Mouse (Mus musculus): ENCODE measurements around the gene Entpd8. TPM values are rescaled to one million over a fixed set of nuclear protein-coding genes. Genes with fewer than 3 reads are reported as not detected.
A peak's percentile ranks its signal among the peaks of the same experiment; 100 is the strongest.

The Entpd8 gene
- polyA plus RNA-seq (2015; fragmentation: Nextera tagmentation; extraction: Ambion mirVana), result not detected in 2 replicates

DNA sequence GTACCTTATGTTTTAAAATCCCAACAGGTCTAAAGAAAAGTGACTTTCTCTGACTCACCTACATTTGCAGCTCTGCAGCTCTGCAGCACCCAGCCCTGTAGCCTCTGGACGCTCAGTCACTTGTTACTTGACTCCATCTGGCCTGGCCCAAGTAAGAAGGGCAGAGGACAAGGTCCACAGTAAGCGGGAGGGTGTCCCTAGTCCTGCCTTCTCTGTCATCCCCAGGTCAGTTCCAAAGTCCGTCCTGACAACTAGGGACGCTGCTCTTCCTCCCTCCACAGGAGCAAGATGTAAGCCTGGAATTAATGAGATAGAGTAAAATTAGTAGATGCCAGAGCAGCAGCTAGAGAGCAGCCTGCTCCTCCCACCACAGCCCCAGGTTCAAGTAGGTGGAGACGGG is at the start of gene Entpd8:
Gene Entpd8 (plus strand): TSS at position 229 of the 400 bp plus-strand sequence.
- Histone ChIP-seq H3K4me2 (ENCODE audit: low read length) (no peak within 1 kb of the TSS), H3K9me3 (replicated peaks; ENCODE audit: control insufficient read depth, low read length, poor library complexity, severe bottlenecking) (no peaks in the 10 kb centered on the region), H3K27me3 (ENCODE audit: control insufficient read depth, insufficient read depth, low read depth, low read length) (no peaks in the 10 kb centered on the region), H3K36me3 (ENCODE audit: control insufficient read depth, insufficient read depth, low read length) (no peaks in the 10 kb centered on the region), H3K4me1 (ENCODE audit: control insufficient read depth, insufficient read depth, low read length) (no peaks in the 10 kb centered on the region), H3K4me3 (ENCODE audit: low read depth, low read length) (no peak within 1 kb of the TSS), H3K9ac (ENCODE audit: low read depth, low read length) (no peak within 1 kb of the TSS), H3K27ac (ENCODE audit: low read length) (no peak within 1 kb of the TSS)
- no peak for ATAC-seq
- WGBS, result 59% methylated on average over 5 of the region's 5 CpGs

DNA sequence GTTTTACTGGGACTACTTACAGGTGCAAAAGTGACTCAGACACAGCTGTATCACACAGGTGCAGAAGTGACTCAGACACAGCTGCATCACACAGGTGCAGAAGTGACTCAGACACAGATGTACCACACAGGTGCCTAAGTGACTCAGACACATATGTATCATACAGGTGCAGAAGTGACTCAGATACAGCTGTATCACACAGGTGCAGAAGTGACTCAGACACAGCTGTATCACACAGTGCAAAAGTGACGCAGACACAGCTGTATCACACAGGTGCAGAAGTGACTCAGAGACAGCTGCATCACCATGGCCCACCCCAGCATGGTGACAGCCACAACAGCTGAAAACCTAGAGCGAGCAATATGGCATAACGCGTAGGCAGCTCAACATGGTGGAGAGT is 45.1 kb upstream of the Entpd8 start:
- no peaks in the 10 kb centered on the region for H3K4me1 ChIP-seq (ENCODE audit: control insufficient read depth, insufficient read depth, low read length)
- ATAC-seq, result no peak
- no peaks in the 10 kb centered on the region for H3K36me3 ChIP-seq (ENCODE audit: control insufficient read depth, insufficient read depth, low read length)
- no peak overlapping the region for H3K4me2 ChIP-seq (ENCODE audit: low read length)
- no peaks in the 10 kb centered on the region for H3K27me3 ChIP-seq (ENCODE audit: control insufficient read depth, insufficient read depth, low read depth, low read length)
- H3K9ac ChIP-seq (ENCODE audit: low read depth, low read length), result no peak overlapping the region
- H3K27ac ChIP-seq (ENCODE audit: low read length), result no peak overlapping the region
- 96% methylated on average over 4 of the region's 4 CpGs for WGBS
- no peak overlapping the region for H3K4me3 ChIP-seq (ENCODE audit: low read depth, low read length)
- no peaks in the 10 kb centered on the region for H3K9me3 ChIP-seq (replicated peaks; ENCODE audit: control insufficient read depth, low read length, poor library complexity, severe bottlenecking)

GRCm38 (mm10) chr2:25040089-25040488 is 40.0 kb upstream of the Entpd8 start:
- Histone ChIP-seq H3K4me1 (ENCODE audit: control insufficient read depth, insufficient read depth, low read length) (no peaks in the 10 kb centered on the region), H3K4me3 (ENCODE audit: low read depth, low read length) (no peak overlapping the region), H3K9me3 (replicated peaks; ENCODE audit: control insufficient read depth, low read length, poor library complexity, severe bottlenecking) (no peaks in the 10 kb centered on the region), H3K27ac (ENCODE audit: low read length) (no peak overlapping the region), H3K4me2 (ENCODE audit: low read length) (no peak overlapping the region), H3K27me3 (ENCODE audit: control insufficient read depth, insufficient read depth, low read depth, low read length) (no peaks in the 10 kb centered on the region), H3K9ac (ENCODE audit: low read depth, low read length) (no peak overlapping the region), H3K36me3 (ENCODE audit: control insufficient read depth, insufficient read depth, low read length) (no peaks in the 10 kb centered on the region)
- 85% methylated on average over 5 of the region's 5 CpGs for WGBS
- no peak for ATAC-seq

GRCm38 (mm10) chr2:25050921-25051320 is 29.2 kb upstream of the Entpd8 start:
- Histone ChIP-seq H3K9ac (ENCODE audit: low read depth, low read length) (no peak overlapping the region), H3K36me3 (ENCODE audit: control insufficient read depth, insufficient read depth, low read length) (no peaks in the 10 kb centered on the region), H3K27ac (ENCODE audit: low read length) (no peak overlapping the region), H3K27me3 (ENCODE audit: control insufficient read depth, insufficient read depth, low read depth, low read length) (no peaks in the 10 kb centered on the region), H3K4me3 (ENCODE audit: low read depth, low read length) (no peak overlapping the region), H3K9me3 (replicated peaks; ENCODE audit: control insufficient read depth, low read length, poor library complexity, severe bottlenecking) (no peaks in the 10 kb centered on the region), H3K4me2 (ENCODE audit: low read length) (no peak overlapping the region), H3K4me1 (ENCODE audit: control insufficient read depth, insufficient read depth, low read length) (peaks cover 17% of the 10 kb centered on the region)
- ATAC-seq, result no peak
- WGBS, result 88% methylated on average over 7 of the region's 7 CpGs

GRCm38 (mm10) chr2:25051450-25051849 is 28.7 kb upstream of the Entpd8 start:
- no peaks in the 10 kb centered on the region for H3K27me3 ChIP-seq (ENCODE audit: control insufficient read depth, insufficient read depth, low read depth, low read length)
- no peak overlapping the region for H3K27ac ChIP-seq (ENCODE audit: low read length)
- H3K9me3 ChIP-seq (replicated peaks; ENCODE audit: control insufficient read depth, low read length, poor library complexity, severe bottlenecking), result no peaks in the 10 kb centered on the region
- H3K9ac ChIP-seq (ENCODE audit: low read depth, low read length), result no peak overlapping the region
- H3K4me3 ChIP-seq (ENCODE audit: low read depth, low read length), result no peak overlapping the region
- 90% methylated on average over 8 of the region's 8 CpGs for WGBS
- ATAC-seq, result no peak
- H3K4me1 ChIP-seq (ENCODE audit: control insufficient read depth, insufficient read depth, low read length), result peaks cover 17% of the 10 kb centered on the region
- H3K36me3 ChIP-seq (ENCODE audit: control insufficient read depth, insufficient read depth, low read length), result no peaks in the 10 kb centered on the region
- no peak overlapping the region for H3K4me2 ChIP-seq (ENCODE audit: low read length)

DNA sequence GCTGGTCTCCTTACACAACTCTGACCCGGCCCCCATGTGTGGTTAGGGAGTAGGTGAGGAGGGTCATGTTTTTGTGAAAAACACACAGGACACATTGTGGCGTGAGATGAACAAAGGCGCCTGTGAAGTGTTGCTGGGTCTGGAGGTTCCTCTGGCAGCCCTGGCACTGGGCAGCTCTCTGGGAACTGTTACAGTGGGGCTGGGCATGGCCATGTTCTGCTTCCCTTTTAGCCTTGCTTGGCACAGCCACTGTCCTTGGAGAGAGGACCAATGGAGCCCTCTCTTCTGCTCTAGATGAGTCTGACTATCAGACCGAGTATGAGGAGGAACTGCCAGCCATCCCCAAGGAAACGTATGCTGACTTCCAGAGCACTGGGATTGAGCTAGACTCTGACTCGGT is 27.0 kb upstream of the Entpd8 start:
- no peak overlapping the region for H3K27ac ChIP-seq (ENCODE audit: low read length)
- peaks cover 17% of the 10 kb centered on the region for H3K4me1 ChIP-seq (ENCODE audit: control insufficient read depth, insufficient read depth, low read length)

GRCm38 (mm10) chr2:25054221-25055067 is 25.7 kb upstream of the Entpd8 start, which contains the start of gene Nsmf:
Nsmf (plus strand) TSS chr2:25054355.
- 4% methylated on average over 47 of the region's 47 CpGs for WGBS

More for the DNA sequence above, 27.0 kb upstream of the Entpd8 start:
- Histone ChIP-seq H3K36me3 (ENCODE audit: control insufficient read depth, insufficient read depth, low read length) (peaks cover 8% of the 10 kb centered on the region), H3K9ac (ENCODE audit: low read depth, low read length) (no peak overlapping the region), H3K4me2 (ENCODE audit: low read length) (no peak overlapping the region), H3K9me3 (replicated peaks; ENCODE audit: control insufficient read depth, low read length, poor library complexity, severe bottlenecking) (no peaks in the 10 kb centered on the region), H3K27me3 (ENCODE audit: control insufficient read depth, insufficient read depth, low read depth, low read length) (no peaks in the 10 kb centered on the region), H3K4me3 (ENCODE audit: low read depth, low read length) (no peak overlapping the region)
- no peak for ATAC-seq
- 95% methylated on average over 6 of the region's 6 CpGs for WGBS

GRCm38 (mm10) chr2:25055068-25055405 is 25.1 kb upstream of the Entpd8 start:
- Histone ChIP-seq H3K36me3 (ENCODE audit: control insufficient read depth, insufficient read depth, low read length) (peaks cover 14% of the 10 kb centered on the region), H3K4me2 (ENCODE audit: low read length) (peak overlapping the region; percentile 98), H3K9me3 (replicated peaks; ENCODE audit: control insufficient read depth, low read length, poor library complexity, severe bottlenecking) (no peaks in the 10 kb centered on the region), H3K27me3 (ENCODE audit: control insufficient read depth, insufficient read depth, low read depth, low read length) (no peaks in the 10 kb centered on the region), H3K4me1 (ENCODE audit: control insufficient read depth, insufficient read depth, low read length) (peaks cover 17% of the 10 kb centered on the region), H3K9ac (ENCODE audit: low read depth, low read length) (peak overlapping the region; percentile 96), H3K27ac (ENCODE audit: low read length) (peak overlapping the region; percentile 79), H3K4me3 (ENCODE audit: low read depth, low read length) (peak overlapping the region; percentile 91)
- peak; percentile 55 for ATAC-seq
- 60% methylated on average over 1 of the region's 2 CpGs for WGBS

More at GRCm38 (mm10) chr2:25054221-25055067, 25.7 kb upstream of the Entpd8 start, which contains the start of gene Nsmf:
- no peaks in the 10 kb centered on the region for H3K27me3 ChIP-seq (ENCODE audit: control insufficient read depth, insufficient read depth, low read depth, low read length)
- H3K36me3 ChIP-seq (ENCODE audit: control insufficient read depth, insufficient read depth, low read length), result peaks cover 13% of the 10 kb centered on the region
- H3K27ac ChIP-seq (ENCODE audit: low read length), result peak within 1 kb of the TSS; percentile 79
- H3K9me3 ChIP-seq (replicated peaks; ENCODE audit: control insufficient read depth, low read length, poor library complexity, severe bottlenecking), result no peaks in the 10 kb centered on the region
- peak within 1 kb of the TSS; percentile 91 for H3K4me3 ChIP-seq (ENCODE audit: low read depth, low read length)
- H3K9ac ChIP-seq (ENCODE audit: low read depth, low read length), result peak within 1 kb of the TSS; percentile 96
- peaks cover 17% of the 10 kb centered on the region for H3K4me1 ChIP-seq (ENCODE audit: control insufficient read depth, insufficient read depth, low read length)
- peak within 1 kb of the TSS; percentile 98 for H3K4me2 ChIP-seq (ENCODE audit: low read length)
- ATAC-seq, result peak; percentile 90

DNA sequence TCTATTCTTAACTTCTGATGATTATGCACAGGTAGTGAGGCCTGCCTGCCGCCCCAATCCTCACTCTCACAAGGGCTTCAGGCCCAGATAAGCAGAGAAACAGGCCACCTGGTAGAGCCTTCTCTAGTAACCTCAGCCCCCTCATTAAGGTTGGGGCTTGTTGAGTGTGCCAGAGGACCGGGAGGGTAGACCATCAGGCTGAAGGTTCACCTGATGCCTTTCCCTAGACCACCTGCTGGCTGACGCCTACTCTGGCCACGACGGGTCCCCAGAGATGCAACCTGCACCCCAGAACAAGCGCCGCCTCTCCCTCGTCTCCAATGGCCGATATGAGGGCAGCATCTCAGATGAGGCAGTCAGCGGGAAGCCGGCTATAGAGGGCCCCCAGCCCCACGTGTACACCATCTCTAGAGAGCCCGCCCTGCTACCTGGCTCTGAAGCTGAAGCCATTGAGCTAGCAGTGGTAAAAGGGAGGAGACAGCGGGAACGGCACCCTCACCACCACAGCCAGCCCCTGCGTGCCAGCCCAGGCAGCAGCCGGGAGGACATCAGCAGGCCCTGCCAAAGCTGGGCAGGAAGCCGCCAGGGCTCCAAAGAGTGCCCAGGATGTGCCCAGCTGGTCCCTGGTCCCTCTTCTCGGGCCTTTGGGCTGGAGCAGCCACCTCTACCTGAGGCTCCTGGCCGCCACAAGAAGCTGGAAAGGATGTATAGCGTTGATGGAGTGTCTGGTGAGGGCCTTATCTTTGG is 24.5 kb upstream of the Entpd8 start:
- Histone ChIP-seq H3K9me3 (replicated peaks; ENCODE audit: control insufficient read depth, low read length, poor library complexity, severe bottlenecking) (no peaks in the 10 kb centered on the region), H3K4me3 (ENCODE audit: low read depth, low read length) (peak overlapping the region; percentile 91), H3K4me1 (ENCODE audit: control insufficient read depth, insufficient read depth, low read length) (peaks cover 17% of the 10 kb centered on the region), H3K27ac (ENCODE audit: low read length) (no peak overlapping the region), H3K9ac (ENCODE audit: low read depth, low read length) (peak overlapping the region; percentile 96), H3K27me3 (ENCODE audit: control insufficient read depth, insufficient read depth, low read depth, low read length) (no peaks in the 10 kb centered on the region), H3K36me3 (ENCODE audit: control insufficient read depth, insufficient read depth, low read length) (peaks cover 17% of the 10 kb centered on the region), H3K4me2 (ENCODE audit: low read length) (peak overlapping the region; percentile 98)
- ATAC-seq, result no peak
- 90% methylated on average over 21 of the region's 21 CpGs for WGBS
